Mouse (Mus musculus) kidney, postnatal 4 days (tissue): ENCODE measurements around the gene Grasp.

Experiments used
- DNase-seq, 2 experiments: peaks; one replicate each; pipeline ENCODE4 v3.0.0; 2021; ENCODE audit warnings: mixed read lengths in 2 of 2

Gene Grasp

GRCm38 (mm10) chr15:101194951-101195823 is 28.8 kb upstream of the Grasp start:
- DNase-seq = peak; percentile 67 to 83

GRCm38 (mm10) chr15:101196079-101196795 is 27.8 kb upstream of the Grasp start:
- DNase-seq = no peak

- no peak for DNase-seq
Observed at GRCm38 (mm10) chr15:101196961-101197360, 27.0 kb upstream of the Grasp start.

- peak; percentile 36 to 58 for DNase-seq
Observed at GRCm38 (mm10) chr15:101197497-101198179, 26.4 kb upstream of the Grasp start.

- DNase-seq = peak; percentile 80 to 89
Observed at GRCm38 (mm10) chr15:101198218-101198617, 25.8 kb upstream of the Grasp start.

- DNase-seq = peak; percentile 65 to 70
Observed at GRCm38 (mm10) chr15:101198850-101199249, 25.1 kb upstream of the Grasp start.

GRCm38 (mm10) chr15:101200777-101201295 is 23.2 kb upstream of the Grasp start:
- no peak for DNase-seq

- DNase-seq = no peak
Observed at GRCm38 (mm10) chr15:101201414-101201813, 22.6 kb upstream of the Grasp start.

GRCm38 (mm10) chr15:101203673-101204072 is 20.3 kb upstream of the Grasp start:
- no peak for DNase-seq

- DNase-seq = no peak
Observed at GRCm38 (mm10) chr15:101204781-101205180, 19.2 kb upstream of the Grasp start.

- DNase-seq = peak; percentile 74 to 80
Observed at GRCm38 (mm10) chr15:101210228-101210627, 13.8 kb upstream of the Grasp start.

GRCm38 (mm10) chr15:101210998-101211613 is 12.9 kb upstream of the Grasp start:
- no peak for DNase-seq

GRCm38 (mm10) chr15:101212435-101212834 is 11.6 kb upstream of the Grasp start:
- peak; percentile 68 to 83 for DNase-seq

GRCm38 (mm10) chr15:101215136-101215535 is 8.9 kb upstream of the Grasp start:
- DNase-seq = no peak

GRCm38 (mm10) chr15:101216036-101216435 is 8.0 kb upstream of the Grasp start:
- DNase-seq = no peak

- peak in 1 of 2 experiments; percentile 48 for DNase-seq
Observed at GRCm38 (mm10) chr15:101220905-101221297, 3.1 kb upstream of the Grasp start.

GRCm38 (mm10) chr15:101221298-101222104 is 2.5 kb upstream of the Grasp start:
- DNase-seq = peak; percentile 96 to 98

GRCm38 (mm10) chr15:101222897-101223482 is 998 bp upstream of the Grasp start:
- no peak for DNase-seq

GRCm38 (mm10) chr15:101223596-101223995 is 392 bp upstream of the Grasp start:
- no peak for DNase-seq

- peak; percentile 44 to 64 for DNase-seq
Observed at GRCm38 (mm10) chr15:101224977-101225376, 989 bp downstream of the Grasp start.

- peak; percentile 81 to 88 for DNase-seq
Observed at GRCm38 (mm10) chr15:101227971-101228370, 4.0 kb downstream of the Grasp start.
